Mouse (Mus musculus) testis, adult 2 months (tissue): Measurements from ENCODE around the gene Phrf1. TPM values are rescaled to one million over a fixed set of nuclear protein-coding genes. Genes with fewer than 3 reads are reported as not detected.

Experiments
- H3K27ac ChIP-seq: fragments of 200-500 bp; 2 replicates; pipeline ENCODE4 v1.5.1; 2012; ENCODE audit warnings: low read depth, low read length; ENCODE audit not compliant: control insufficient read depth, insufficient read depth
- H3K27me3 ChIP-seq: fragments of 200-500 bp; 2 replicates; pipeline ENCODE4 v1.6.1; 2012; ENCODE audit warnings: mild to moderate bottlenecking, low read length, moderate library complexity; ENCODE audit not compliant: control insufficient read depth, insufficient read depth
- H3K36me3 ChIP-seq: fragments of 200-500 bp; 2 replicates; pipeline ENCODE4 v1.6.1; 2012; ENCODE audit warnings: mild to moderate bottlenecking, low read length; ENCODE audit not compliant: control insufficient read depth, insufficient read depth
- H3K4me1 ChIP-seq: fragments of 200-500 bp; 2 replicates; pipeline ENCODE4 v1.6.1; 2012; ENCODE audit warnings: low read length; ENCODE audit not compliant: control insufficient read depth, insufficient read depth
- H3K4me3 ChIP-seq: fragments of 200-500 bp; 2 replicates; pipeline ENCODE4 v1.5.1; 2012; ENCODE audit warnings: low read depth, mild to moderate bottlenecking, low read length, moderate library complexity, mixed read lengths; ENCODE audit not compliant: control insufficient read depth
- CTCF ChIP-seq: fragments of 200-500 bp; IDR thresholded peaks from 2 replicates; pipeline ENCODE4 v1.5.1; 2012; ENCODE audit warnings: low read depth, mild to moderate bottlenecking, inconsistent platforms, low read length, moderate library complexity; ENCODE audit not compliant: control insufficient read depth, insufficient read depth, insufficient replicate concordance
- POLR2A ChIP-seq: fragments of 200-500 bp; IDR thresholded peaks from 2 replicates; pipeline ENCODE4 v1.6.1; 2012; ENCODE audit warnings: low read depth, mild to moderate bottlenecking, inconsistent platforms, low read length, moderate library complexity; ENCODE audit not compliant: control insufficient read depth
- polyA plus RNA-seq: library from polyadenylated mRNA; depleted of rRNA; stranded (reverse); fragments of >200 nt; gene quantifications from 2 replicates; pipeline ENCODE4 v1.2.3, GENCODE M21; 2012

Gene Phrf1
- polyA plus RNA-seq, 1 experiment: 19.0 TPM

GRCm38 (mm10) chr7:141218141-141218540 is 10.4 kb upstream of the Phrf1 start:
- TF ChIP-seq POLR2A (no peak), CTCF (no peak)
- Histone ChIP-seq H3K27me3 (no peaks in the 10 kb centered on the region), H3K4me3 (no peak overlapping the region), H3K4me1 (peaks cover 39% of the 10 kb centered on the region), H3K36me3 (no peaks in the 10 kb centered on the region), H3K27ac (no peak overlapping the region)

GRCm38 (mm10) chr7:141218557-141219133 is 9.9 kb upstream of the Phrf1 start:
- Histone ChIP-seq H3K36me3 (no peaks in the 10 kb centered on the region), H3K27ac (no peak overlapping the region), H3K4me3 (no peak overlapping the region), H3K4me1 (peaks cover 39% of the 10 kb centered on the region), H3K27me3 (no peaks in the 10 kb centered on the region)
- TF ChIP-seq POLR2A (no peak), CTCF (no peak)

- Histone ChIP-seq H3K27ac (no peak overlapping the region), H3K36me3 (no peaks in the 10 kb centered on the region), H3K4me1 (peaks cover 39% of the 10 kb centered on the region)
Measured at GRCm38 (mm10) chr7:141219558-141220099, 9.0 kb upstream of the Phrf1 start.

GRCm38 (mm10) chr7:141220377-141220776 is 8.2 kb upstream of the Phrf1 start:
- no peaks in the 10 kb centered on the region for H3K27me3 ChIP-seq
- no peaks in the 10 kb centered on the region for H3K36me3 ChIP-seq
- H3K4me1 ChIP-seq: peaks cover 32% of the 10 kb centered on the region
- no peak overlapping the region for H3K27ac ChIP-seq
- TF ChIP-seq POLR2A: no peak
- no peak for TF ChIP-seq CTCF
- H3K4me3 ChIP-seq: no peak overlapping the region

More at GRCm38 (mm10) chr7:141219558-141220099, 9.0 kb upstream of the Phrf1 start:
- no peak for TF ChIP-seq POLR2A
- no peak for TF ChIP-seq CTCF
- no peak overlapping the region for H3K4me3 ChIP-seq
- H3K27me3 ChIP-seq: no peaks in the 10 kb centered on the region

- Histone ChIP-seq H3K4me3 (peak overlapping the region; percentile 50), H3K27me3 (no peaks in the 10 kb centered on the region), H3K36me3 (no peaks in the 10 kb centered on the region), H3K4me1 (peaks cover 24% of the 10 kb centered on the region), H3K27ac (peak overlapping the region; percentile 50; the same call in 1 of the 2 replicates)
- TF ChIP-seq POLR2A: peak; percentile 17; the same call in 1 of the 2 replicates
- TF ChIP-seq CTCF: no peak
Measured at GRCm38 (mm10) chr7:141221249-141222125, 7.1 kb upstream of the Phrf1 start.

- H3K4me3 ChIP-seq: peak overlapping the region; percentile 50
- H3K36me3 ChIP-seq: no peaks in the 10 kb centered on the region
- H3K4me1 ChIP-seq: peaks cover 20% of the 10 kb centered on the region
- peak overlapping the region; percentile 50; the same call in 1 of the 2 replicates for H3K27ac ChIP-seq
- no peaks in the 10 kb centered on the region for H3K27me3 ChIP-seq
- TF ChIP-seq POLR2A (no peak), CTCF (no peak)
Measured at GRCm38 (mm10) chr7:141222126-141222467, 6.5 kb upstream of the Phrf1 start.

- no peak for TF ChIP-seq CTCF
- TF ChIP-seq POLR2A: no peak
- H3K4me3 ChIP-seq: no peak overlapping the region
Measured at GRCm38 (mm10) chr7:141222696-141223215, 5.8 kb upstream of the Phrf1 start.

More at GRCm38 (mm10) chr7:141222696-141223215, 5.8 kb upstream of the Phrf1 start:
- H3K4me1 ChIP-seq: peaks cover 20% of the 10 kb centered on the region
- H3K27ac ChIP-seq: peak overlapping the region; percentile 44
- H3K36me3 ChIP-seq: no peaks in the 10 kb centered on the region
- no peaks in the 10 kb centered on the region for H3K27me3 ChIP-seq
